Mouse (Mus musculus) heart, adult 2 months (tissue): ENCODE results near the gene Tmem255b. TPM values are rescaled to one million over a fixed set of nuclear protein-coding genes. Genes with fewer than 3 reads are reported as not detected.

ENCODE experiments used
- DNase-seq, 2 experiments: peaks; one replicate each; pipeline ENCODE4 v3.0.0; 2021
- H3K27ac ChIP-seq: fragments of 200-600 bp; 2 replicates; pipeline ENCODE4 v1.8.1; 2022
- H3K27me3 ChIP-seq: fragments of 200-500 bp; 2 replicates; pipeline ENCODE4 v1.6.1; 2012; ENCODE audit warnings: mild to moderate bottlenecking, low read length, inconsistent platforms, mixed read lengths; ENCODE audit not compliant: control insufficient read depth, insufficient read depth
- H3K36me3 ChIP-seq: fragments of 200-500 bp; 2 replicates; pipeline ENCODE4 v1.6.1; 2012; ENCODE audit warnings: low read length, inconsistent platforms; ENCODE audit not compliant: control insufficient read depth, insufficient read depth
- H3K4me1 ChIP-seq: fragments of 200-500 bp; 2 replicates; pipeline ENCODE4 v1.6.1; 2011; ENCODE audit warnings: low read length; ENCODE audit not compliant: control insufficient read depth, insufficient read depth
- H3K4me3 ChIP-seq: fragments of 200-600 bp; 2 replicates; pipeline ENCODE4 v1.8.1; 2022
- H3K79me2 ChIP-seq: fragments of 200-500 bp; replicated peaks from 2 replicates; pipeline ENCODE4 v1.6.1; 2012; ENCODE audit warnings: mild to moderate bottlenecking, inconsistent platforms, low read length, moderate library complexity, mixed read lengths; ENCODE audit not compliant: control insufficient read depth, insufficient read depth
- H3K9ac ChIP-seq: fragments of 200-500 bp; 2 replicates; pipeline ENCODE4 v1.6.1; 2012; ENCODE audit warnings: low read depth, mild to moderate bottlenecking, control low read depth, inconsistent platforms, low read length, mixed read lengths
- CTCF ChIP-seq: fragments of 200-600 bp; IDR thresholded peaks from 2 replicates; pipeline ENCODE4 v1.8.1; 2022; ENCODE audit warnings: antibody characterized with exemption, mild to moderate bottlenecking, moderate library complexity
- EP300 ChIP-seq: fragments of 200-500 bp; IDR thresholded peaks from 2 replicates; pipeline ENCODE4 v1.6.1; 2011; ENCODE audit warnings: low read depth, low read length, control low read depth; ENCODE audit not compliant: insufficient read depth
- POLR2A ChIP-seq: fragments of 200-500 bp; IDR thresholded peaks from 2 replicates; pipeline ENCODE4 v1.6.1; 2011; ENCODE audit warnings: mild to moderate bottlenecking, low read depth, low read length, control low read depth; ENCODE audit not compliant: insufficient read depth
- WGBS: fragments of 180-500 bp; shearing (Covaris S2); methylation state at CpG from one replicate; pipeline ENCODE4 v1.1.7; 2018; 5-methylcytosine and 5-hydroxymethylcytosine counted together
- intact Hi-C: fragments of 180-260 bp; cut with DNase I; formaldehyde crosslinking; loops from one replicate; pipeline ENCODE4 v1.15.1; 2025
- polyA plus RNA-seq: library from polyadenylated mRNA; depleted of rRNA; stranded (reverse); fragments of >200 nt; gene quantifications from 2 replicates; pipeline ENCODE4 v1.2.3, GENCODE M21; 2012
- total RNA-seq, 2 experiments: library from RNA; stranded (reverse); gene quantifications; 2 replicates each; pipeline ENCODE4 v1.2.3; 2021

The Tmem255b gene
- total and polyA plus RNA-seq, 3 experiments, result 4.8 to 10.2 (median 8.0) TPM

GRCm38 (mm10) chr8:13448145-13448544 is 13.2 kb downstream of the Tmem255b start:
- WGBS, result 47% methylated on average over 4 of the region's 4 CpGs
- TF ChIP-seq EP300, result no peak
- no peak for TF ChIP-seq POLR2A
- TF ChIP-seq CTCF, result no peak
- no peaks in the 10 kb centered on the region for H3K4me1 ChIP-seq

GRCm38 (mm10) chr8:13451747-13452277 is 16.8 kb downstream of the Tmem255b start:
- H3K27me3 ChIP-seq, result no peaks in the 10 kb centered on the region
- H3K79me2 ChIP-seq, result no peaks in the 10 kb centered on the region
- no peaks in the 10 kb centered on the region for H3K4me1 ChIP-seq
- no peak overlapping the region for H3K27ac ChIP-seq
- no peak for DNase-seq
- no peak overlapping the region for H3K4me3 ChIP-seq
- intact Hi-C loops, result no loop called here
- no peak overlapping the region for H3K9ac ChIP-seq
- TF ChIP-seq CTCF (no peak), POLR2A (no peak), EP300 (no peak)
- WGBS, result 68% methylated on average over 6 of the region's 6 CpGs
- H3K36me3 ChIP-seq, result no peaks in the 10 kb centered on the region

More at GRCm38 (mm10) chr8:13448145-13448544, 13.2 kb downstream of the Tmem255b start:
- Histone ChIP-seq H3K4me3 (no peak overlapping the region), H3K9ac (no peak overlapping the region), H3K36me3 (no peaks in the 10 kb centered on the region), H3K27ac (no peak overlapping the region), H3K79me2 (no peaks in the 10 kb centered on the region), H3K27me3 (no peaks in the 10 kb centered on the region)
- intact Hi-C loops, result no loop called here
- no peak for DNase-seq

- Histone ChIP-seq H3K27me3 (no peaks in the 10 kb centered on the region), H3K27ac (no peak overlapping the region), H3K9ac (no peak overlapping the region), H3K4me1 (no peaks in the 10 kb centered on the region), H3K36me3 (no peaks in the 10 kb centered on the region), H3K4me3 (no peak overlapping the region), H3K79me2 (no peaks in the 10 kb centered on the region)
- intact Hi-C loops, result loop anchor here (1.0 kb wide), 2 partner anchors 94 to 299 kb away; no protein-coding TSS in a partner anchor
- 66% methylated on average over 8 of the region's 8 CpGs for WGBS
- no peak for DNase-seq
- no peak for TF ChIP-seq EP300
- no peak for TF ChIP-seq POLR2A
- no peak for TF ChIP-seq CTCF
These were observed 19.5 kb downstream of the Tmem255b start for GRCm38 (mm10) chr8:13454341-13455113.

- H3K9ac ChIP-seq, result no peak overlapping the region
- no peaks in the 10 kb centered on the region for H3K36me3 ChIP-seq
- no peaks in the 10 kb centered on the region for H3K79me2 ChIP-seq
- peak; percentile 66 to 76 for DNase-seq
- peak; percentile 75 for TF ChIP-seq EP300
- no peak for TF ChIP-seq POLR2A
- peak; percentile 92 for TF ChIP-seq CTCF
- intact Hi-C loops, result loop anchor here (1.0 kb wide), 2 partner anchors 93 to 298 kb away; no protein-coding TSS in a partner anchor
- 15% methylated on average over 2 of the region's 2 CpGs for WGBS
- H3K4me1 ChIP-seq, result no peaks in the 10 kb centered on the region
- H3K27ac ChIP-seq, result no peak overlapping the region
- no peaks in the 10 kb centered on the region for H3K27me3 ChIP-seq
- no peak overlapping the region for H3K4me3 ChIP-seq
These were observed 20.3 kb downstream of the Tmem255b start for GRCm38 (mm10) chr8:13455295-13455694.

GRCm38 (mm10) chr8:13459431-13459830 is 24.4 kb downstream of the Tmem255b start:
- Histone ChIP-seq H3K36me3 (no peaks in the 10 kb centered on the region), H3K27ac (no peak overlapping the region), H3K4me1 (peaks cover 6% of the 10 kb centered on the region), H3K79me2 (no peaks in the 10 kb centered on the region), H3K9ac (no peak overlapping the region), H3K4me3 (no peak overlapping the region), H3K27me3 (no peaks in the 10 kb centered on the region)
- WGBS, result 64% methylated on average over 4 of the region's 4 CpGs
- peak in 1 of 2 experiments; percentile 41 for DNase-seq
- intact Hi-C loops, result no loop called here
- TF ChIP-seq EP300, result no peak
- no peak for TF ChIP-seq CTCF
- TF ChIP-seq POLR2A, result no peak

- H3K36me3 ChIP-seq, result no peaks in the 10 kb centered on the region
- H3K27ac ChIP-seq, result no peak overlapping the region; the same call in none of the 2 replicates
- TF ChIP-seq CTCF, result no peak
- no peak for TF ChIP-seq EP300
- TF ChIP-seq POLR2A, result no peak
- H3K79me2 ChIP-seq, result no peaks in the 10 kb centered on the region
- intact Hi-C loops, result no loop called here
- H3K4me3 ChIP-seq, result no peak overlapping the region
- H3K9ac ChIP-seq, result no peak overlapping the region
- peaks cover 6% of the 10 kb centered on the region for H3K4me1 ChIP-seq
- 66% methylated on average over 17 of the region's 17 CpGs for WGBS
- DNase-seq, result no peak
- no peaks in the 10 kb centered on the region for H3K27me3 ChIP-seq
These were observed 26.2 kb downstream of the Tmem255b start for GRCm38 (mm10) chr8:13461085-13461765.
